Mouse (Mus musculus): ENCODE measurements around the gene Atp13a2. TPM values are rescaled to one million over a fixed set of nuclear protein-coding genes. Genes with fewer than 3 reads are reported as not detected.

The Atp13a2 gene
- polyA plus RNA-seq (2012; rRNA removed) = 95.4 and 105 TPM in 2 replicates

GRCm38 (mm10) chr4:140986711-140987395 is at the start of gene Atp13a2:
Atp13a2 (plus strand) TSS chr4:140986873.

GRCm38 (mm10) chr4:140960781-140961466 is 25.7 kb upstream of the Atp13a2 start, which contains the start of gene Sdhb:
Sdhb (plus strand) TSS chr4:140961203.

GRCm38 (mm10) chr4:141010118-141010517 is 23.4 kb downstream of the Atp13a2 start, which contains the start of gene Mfap2:
Mfap2 (plus strand) TSS chr4:141010418.

Other genes starting within 250 kb of the Atp13a2 start
- not detected in 2 replicates for gene Padi6, start 244.2 kb upstream of the Atp13a2 start, polyA plus RNA-seq (2012; rRNA removed)
- gene Padi4, start 212.6 kb upstream of the Atp13a2 start, polyA plus RNA-seq (2012; rRNA removed) = 0.61 and 1.1 TPM in 2 replicates
- 0.03 TPM in 2 replicates for gene Padi3, start 176.2 kb upstream of the Atp13a2 start, polyA plus RNA-seq (2012; rRNA removed)
- gene Padi1, start 141.1 kb upstream of the Atp13a2 start, polyA plus RNA-seq (2012; rRNA removed) = 0.06 TPM in 1 of 2 replicates, not detected in the other
- 2.5 and 3.7 TPM in 2 replicates for gene Padi2, start 80.5 kb upstream of the Atp13a2 start, polyA plus RNA-seq (2012; rRNA removed)
- 270 and 297 TPM in 2 replicates for gene Sdhb, start 25.7 kb upstream of the Atp13a2 start, polyA plus RNA-seq (2012; rRNA removed)
- 27.4 and 31.3 TPM in 2 replicates for gene Mfap2, start 23.5 kb downstream of the Atp13a2 start, polyA plus RNA-seq (2012; rRNA removed)
- 12.1 and 15.6 TPM in 2 replicates for gene Crocc, start 73.7 kb downstream of the Atp13a2 start, polyA plus RNA-seq (2012; rRNA removed)
- gene Necap2, start 91.5 kb downstream of the Atp13a2 start, polyA plus RNA-seq (2012; rRNA removed) = 95.4 and 103 TPM in 2 replicates
- gene Spata21, start 101.5 kb downstream of the Atp13a2 start, polyA plus RNA-seq (2012; rRNA removed) = 0.10 TPM in 1 of 2 replicates, not detected in the other
- gene Szrd1, start 152.9 kb downstream of the Atp13a2 start, polyA plus RNA-seq (2012; rRNA removed) = 67.9 and 69.4 TPM in 2 replicates
- 13.2 and 13.4 TPM in 2 replicates for gene Fbxo42, start 161.0 kb downstream of the Atp13a2 start, polyA plus RNA-seq (2012; rRNA removed)
- gene Rsg1, start 227.1 kb downstream of the Atp13a2 start, polyA plus RNA-seq (2012; rRNA removed) = 2.5 and 3.6 TPM in 2 replicates

Data from colon, adult 2 months (tissue).